Mouse (Mus musculus): ENCODE data around the gene Ptprf.

- TF ChIP-seq POLR2A (IDR thresholded peaks at IDR 0.05; ENCODE audit: borderline replicate concordance, extremely low read depth, insufficient read depth, insufficient read length, poor library complexity, severe bottlenecking) (no peak), CTCF (IDR thresholded peaks at IDR 0.05; ENCODE audit: borderline replicate concordance, extremely low read depth, insufficient read depth, insufficient read length) (peak; percentile 8; the same call in 1 of the 2 replicates)
Observed at GRCm38 (mm10) chr4:118206918-118207640, 84.1 kb downstream of the Ptprf start.

Measured in brain, embryonic 14.5 days (tissue).